Mouse (Mus musculus) limb, embryonic 12.5 days (tissue): Measurements from ENCODE around the gene Gls. TPM values are rescaled to one million over a fixed set of nuclear protein-coding genes. Genes with fewer than 3 reads are reported as not detected.

Experiments used
- ATAC-seq: fragments of 200-750 bp; cut with Nextera tagmentation; 2 replicates; pipeline ENCODE4 v1.8.0; 2017; ENCODE audit warnings: low read depth, moderate TSS enrichment; ENCODE audit not compliant: insufficient number of reproducible peaks, insufficient read depth, low FRiP score, low TSS enrichment
- H3K27ac ChIP-seq: fragments of 300-500 bp; sonication (generic); 2 replicates; pipeline ENCODE4 v1.5.1; 2016; ENCODE audit warnings: mild to moderate bottlenecking, moderate library complexity
- H3K27me3 ChIP-seq: fragments of 300-500 bp; sonication (generic); 2 replicates; pipeline ENCODE4 v1.6.1; 2016; ENCODE audit warnings: mild to moderate bottlenecking, moderate library complexity
- H3K36me3 ChIP-seq: fragments of 300-500 bp; sonication (generic); 2 replicates; pipeline ENCODE4 v1.6.1; 2016; ENCODE audit warnings: mild to moderate bottlenecking, moderate library complexity
- H3K4me1 ChIP-seq: fragments of 300-500 bp; sonication (generic); replicated peaks from 2 replicates; pipeline ENCODE4 v1.6.1; 2016
- H3K4me2 ChIP-seq: fragments of 300-500 bp; sonication (generic); 2 replicates; pipeline ENCODE4 v1.6.1; 2016; ENCODE audit warnings: mild to moderate bottlenecking, moderate library complexity
- H3K4me3 ChIP-seq: fragments of 300-500 bp; sonication (generic); replicated peaks from 2 replicates; pipeline ENCODE4 v1.5.1; 2016; ENCODE audit warnings: mild to moderate bottlenecking
- H3K9ac ChIP-seq: fragments of 300-500 bp; sonication (generic); replicated peaks from 2 replicates; pipeline ENCODE4 v1.6.1; 2016; ENCODE audit warnings: mild to moderate bottlenecking, moderate library complexity
- H3K9me3 ChIP-seq: fragments of 300-500 bp; sonication (generic); 2 replicates; pipeline ENCODE4 v1.6.1; 2016; ENCODE audit warnings: mild to moderate bottlenecking, moderate library complexity
- WGBS: fragments of 180-500 bp; shearing (Covaris S2); methylation state at CpG from one replicate; pipeline ENCODE4 v1.1.7; 2016; 5-methylcytosine and 5-hydroxymethylcytosine counted together
- polyA plus RNA-seq: library from polyadenylated mRNA; unstranded; fragments of >200 nt; fragmentation: Nextera tagmentation; extraction: Ambion mirVana; gene quantifications from 2 replicates; pipeline ENCODE4 v1.2.1, GENCODE M21; 2016

The Gls gene
- polyA plus RNA-seq, 1 experiment from 2014 or later: 35.6 TPM

- Histone ChIP-seq H3K9me3 (no peaks in the 10 kb centered on the region), H3K4me3 (no peak overlapping the region), H3K4me2 (no peak overlapping the region), H3K36me3 (no peaks in the 10 kb centered on the region), H3K27ac (no peak overlapping the region), H3K4me1 (peaks cover 20% of the 10 kb centered on the region), H3K9ac (no peak overlapping the region), H3K27me3 (no peaks in the 10 kb centered on the region)
- WGBS: 53% methylated on average over 5 of the region's 5 CpGs
- no peak for ATAC-seq
These were observed 57.7 kb downstream of the Gls start for GRCm38 (mm10) chr1:52175321-52175720.

- Histone ChIP-seq H3K4me2 (no peak overlapping the region), H3K9me3 (no peaks in the 10 kb centered on the region), H3K27me3 (no peaks in the 10 kb centered on the region), H3K4me3 (no peak overlapping the region), H3K9ac (no peak overlapping the region), H3K4me1 (peaks cover 19% of the 10 kb centered on the region), H3K36me3 (no peaks in the 10 kb centered on the region), H3K27ac (no peak overlapping the region)
- ATAC-seq: no peak
- whole genome bisulfite sequencing: 78% methylated on average over 8 of the region's 8 CpGs
These were observed 61.8 kb downstream of the Gls start for GRCm38 (mm10) chr1:52171271-52171670.

- Histone ChIP-seq H3K9ac (no peak overlapping the region), H3K36me3 (no peaks in the 10 kb centered on the region), H3K9me3 (no peaks in the 10 kb centered on the region), H3K27me3 (no peaks in the 10 kb centered on the region), H3K4me3 (no peak overlapping the region), H3K4me2 (no peak overlapping the region), H3K27ac (no peak overlapping the region), H3K4me1 (peaks cover 14% of the 10 kb centered on the region)
- WGBS: 71% methylated on average over 7 of the region's 7 CpGs
- no peak for ATAC-seq
These were observed 62.3 kb downstream of the Gls start for GRCm38 (mm10) chr1:52170747-52171146.

- 7% methylated on average over 3 of the region's 3 CpGs for WGBS
- Histone ChIP-seq H3K9ac (no peak overlapping the region), H3K27me3 (no peaks in the 10 kb centered on the region), H3K4me1 (peaks cover 8% of the 10 kb centered on the region), H3K4me2 (no peak overlapping the region), H3K36me3 (no peaks in the 10 kb centered on the region), H3K9me3 (no peaks in the 10 kb centered on the region), H3K27ac (no peak overlapping the region), H3K4me3 (no peak overlapping the region)
- ATAC-seq: no peak
These were observed 63.0 kb downstream of the Gls start for GRCm38 (mm10) chr1:52170057-52170456.

- Histone ChIP-seq H3K9ac (no peak overlapping the region), H3K27ac (no peak overlapping the region), H3K4me3 (no peak overlapping the region), H3K27me3 (no peaks in the 10 kb centered on the region), H3K9me3 (no peaks in the 10 kb centered on the region), H3K36me3 (no peaks in the 10 kb centered on the region; the same call in 1 of the 2 replicates), H3K4me1 (peaks cover 8% of the 10 kb centered on the region), H3K4me2 (no peak overlapping the region)
- ATAC-seq: no peak
- WGBS: 60% methylated on average over 14 of the region's 14 CpGs
These were observed 66.3 kb downstream of the Gls start for GRCm38 (mm10) chr1:52166652-52167220.

- no peaks in the 10 kb centered on the region; the same call in 1 of the 2 replicates for H3K36me3 ChIP-seq
- no peak overlapping the region for H3K4me3 ChIP-seq
- H3K27me3 ChIP-seq: no peaks in the 10 kb centered on the region
- H3K4me1 ChIP-seq: peaks cover 8% of the 10 kb centered on the region
- ATAC-seq: no peak
- no peak overlapping the region for H3K9ac ChIP-seq
- no peak overlapping the region for H3K4me2 ChIP-seq
- no peak overlapping the region for H3K27ac ChIP-seq
- WGBS: 84% methylated on average over 5 of the region's 5 CpGs
- H3K9me3 ChIP-seq: no peaks in the 10 kb centered on the region
These were observed 69.2 kb downstream of the Gls start for GRCm38 (mm10) chr1:52163707-52164457.

GRCm38 (mm10) chr1:52161151-52161550, 71.9 kb downstream of the Gls start:
- Histone ChIP-seq H3K36me3 (peaks cover 7% of the 10 kb centered on the region), H3K27me3 (no peaks in the 10 kb centered on the region), H3K27ac (no peak overlapping the region), H3K4me2 (no peak overlapping the region), H3K4me1 (0 out of 2 replicates have a peak, but pooled peaks cover 3% of the 10 kb centered on the region), H3K9ac (no peak overlapping the region), H3K9me3 (0 out of 2 replicates have a peak, but pooled peaks cover 3% of the 10 kb centered on the region), H3K4me3 (no peak overlapping the region)
- ATAC-seq: no peak
- 91% methylated on average over 8 of the region's 8 CpGs for WGBS

GRCm38 (mm10) chr1:52158490-52159381, 74.3 kb downstream of the Gls start:
- Histone ChIP-seq H3K4me1 (peaks cover 4% of the 10 kb centered on the region; the same call in 1 of the 2 replicates), H3K9me3 (0 out of 2 replicates have a peak, but pooled peaks cover 3% of the 10 kb centered on the region), H3K4me3 (no peak overlapping the region), H3K27me3 (no peaks in the 10 kb centered on the region), H3K4me2 (no peak overlapping the region), H3K36me3 (peaks cover 7% of the 10 kb centered on the region), H3K27ac (no peak overlapping the region), H3K9ac (no peak overlapping the region)
- 56% methylated on average over 17 of the region's 17 CpGs for WGBS
- no peak for ATAC-seq

- Histone ChIP-seq H3K27me3 (no peaks in the 10 kb centered on the region), H3K9ac (no peak overlapping the region), H3K4me2 (no peak overlapping the region), H3K4me3 (no peak overlapping the region), H3K9me3 (0 out of 2 replicates have a peak, but pooled peaks cover 3% of the 10 kb centered on the region), H3K4me1 (peaks cover 11% of the 10 kb centered on the region; the same call in 1 of the 2 replicates), H3K27ac (no peak overlapping the region), H3K36me3 (peaks cover 7% of the 10 kb centered on the region)
- ATAC-seq: no peak
- 90% methylated on average over 2 of the region's 2 CpGs for WGBS
These were observed 75.0 kb downstream of the Gls start for GRCm38 (mm10) chr1:52158040-52158439.

GRCm38 (mm10) chr1:52156351-52156750, 76.7 kb downstream of the Gls start:
- 89% methylated on average over 10 of the region's 10 CpGs for WGBS
- ATAC-seq: no peak
- H3K9ac ChIP-seq: no peak overlapping the region
- no peak overlapping the region for H3K27ac ChIP-seq
- H3K4me1 ChIP-seq: peaks cover 13% of the 10 kb centered on the region; the same call in 1 of the 2 replicates
- H3K9me3 ChIP-seq: 0 out of 2 replicates have a peak, but pooled peaks cover 3% of the 10 kb centered on the region
- H3K36me3 ChIP-seq: peaks cover 12% of the 10 kb centered on the region
- H3K4me2 ChIP-seq: no peak overlapping the region
- no peak overlapping the region for H3K4me3 ChIP-seq
- no peaks in the 10 kb centered on the region for H3K27me3 ChIP-seq

GRCm38 (mm10) chr1:52154890-52155289, 78.1 kb downstream of the Gls start:
- 0 out of 2 replicates have a peak, but pooled peaks cover 3% of the 10 kb centered on the region for H3K9me3 ChIP-seq
- H3K36me3 ChIP-seq: peaks cover 14% of the 10 kb centered on the region
- no peak overlapping the region for H3K9ac ChIP-seq
- no peak overlapping the region for H3K27ac ChIP-seq
- no peak overlapping the region for H3K4me3 ChIP-seq
- H3K4me1 ChIP-seq: peaks cover 24% of the 10 kb centered on the region
- no peak overlapping the region for H3K4me2 ChIP-seq
- ATAC-seq: no peak
- 93% methylated on average over 8 of the region's 8 CpGs for WGBS
- H3K27me3 ChIP-seq: no peaks in the 10 kb centered on the region
